Mouse (Mus musculus): ENCODE data around the gene Gm17571. TPM values are rescaled to one million over a fixed set of nuclear protein-coding genes. Genes with fewer than 3 reads are reported as not detected.

Gene Gm17571
- total and polyA plus RNA-seq, 3 experiments: not detected

- dilution Hi-C loops (cut with MboI; ENCODE audit: extremely low pct_ligation_motif_present, extremely low pct_unique_long_range_greater_than_20kb, low sequenced_read_pairs) (no loop called here), in situ Hi-C loops (cut with MboI; ENCODE audit: low pct_ligation_motif_present, low pct_unique_long_range_greater_than_20kb, low sequenced_read_pairs) (no loop called here)
Observed at GRCm38 (mm10) chr9:13429477-13430125, 17.0 kb downstream of the Gm17571 start.

GRCm38 (mm10) chr9:13425031-13425940, 21.3 kb downstream of the Gm17571 start:
- no peak for DNase-seq (ENCODE audit: extremely low read depth)
- Histone ChIP-seq H3K27ac (ENCODE audit: insufficient read depth, low read depth) (no peak overlapping the region), H3K4me3 (replicated peaks in 1 of 3; ENCODE audit: low read depth in 2 of 3, low read length in 2 of 3, poor library complexity in 1 of 3) (no peak overlapping the region), H3K79me2 (replicated peaks; ENCODE audit: control insufficient read depth, extremely low read depth, insufficient read depth, poor library complexity, severe bottlenecking) (peaks cover 10% of the 10 kb centered on the region; the same call in 1 of the 2 replicates), H3K4me1 (ENCODE audit: control insufficient read depth in 1 of 2, insufficient read depth in 2 of 2) (peaks cover 7 to 23% of the 10 kb centered on the region in 2 experiments; a peak in 3 of 4 replicates), H3K9me3 (replicated peaks; ENCODE audit: low read length) (no peaks in the 10 kb centered on the region), H3K9ac (ENCODE audit: insufficient read depth, low read depth) (no peak overlapping the region), H3K36me3 (replicated peaks in 1 of 2; ENCODE audit: control insufficient read depth in 1 of 2, insufficient read depth in 1 of 2, low read length in 1 of 2) (no peaks in the 10 kb centered on the region), H3K4me2 (ENCODE audit: insufficient read depth, low read depth, poor library complexity, severe bottlenecking) (no peak overlapping the region), H3K27me3 (replicated peaks) (no peaks in the 10 kb centered on the region)
- in situ Hi-C loops (cut with MboI; ENCODE audit: low pct_ligation_motif_present, low pct_unique_long_range_greater_than_20kb, low sequenced_read_pairs) (no loop called here), dilution Hi-C loops (cut with MboI; ENCODE audit: extremely low pct_ligation_motif_present, extremely low pct_unique_long_range_greater_than_20kb, low sequenced_read_pairs) (no loop called here)
- TF ChIP-seq MEF2A (IDR thresholded peaks at IDR 0.05; ENCODE audit: borderline replicate concordance, low read depth, low read length) (no peak), NRF1 (IDR thresholded peaks at IDR 0.05; ENCODE audit: low read depth, low read length) (no peak), MXI1 (IDR thresholded peaks at IDR 0.05; ENCODE audit: low read depth, low read length) (no peak), MAZ (IDR thresholded peaks at IDR 0.05; ENCODE audit: low read depth, low read length) (no peak), JUND (conservative IDR thresholded peaks at IDR 0.05; ENCODE audit: low read depth, low read length) (no peak), USF2 (conservative IDR thresholded peaks at IDR 0.05; ENCODE audit: low read depth, low read length) (no peak), TCF12 (IDR thresholded peaks at IDR 0.05; ENCODE audit: low read depth, low read length) (no peak), CHD1 (IDR thresholded peaks at IDR 0.05; ENCODE audit: low read depth, low read length) (no peak), MAFK (IDR thresholded peaks at IDR 0.05; ENCODE audit: insufficient replicate concordance, low read length) (no peak), IRF4 (IDR thresholded peaks at IDR 0.05; ENCODE audit: low read depth, low read length) (no peak), PAX5 (IDR thresholded peaks at IDR 0.05; ENCODE audit: low read length) (no peak), MYC (IDR thresholded peaks at IDR 0.05; ENCODE audit: low read depth, low read length) (no peak), POLR2AphosphoS2 (IDR thresholded peaks at IDR 0.05; ENCODE audit: low read depth, low read length) (no peak), CHD2 (IDR thresholded peaks at IDR 0.05; ENCODE audit: low read length) (no peak), CTCF (conservative IDR thresholded peaks at IDR 0.05 in 1 of 2, IDR thresholded peaks at IDR 0.05 in 1 of 2; ENCODE audit: low read depth in 2 of 2, low read length in 2 of 2) (no peak), ZKSCAN1 (IDR thresholded peaks at IDR 0.05; ENCODE audit: borderline replicate concordance, low read depth, low read length) (no peak)

More at GRCm38 (mm10) chr9:13429477-13430125, 17.0 kb downstream of the Gm17571 start:
- peaks cover 7 to 26% of the 10 kb centered on the region in 2 experiments; a peak in 3 of 4 replicates for H3K4me1 ChIP-seq (ENCODE audit: control insufficient read depth in 1 of 2, insufficient read depth in 2 of 2)
- H3K9me3 ChIP-seq (replicated peaks; ENCODE audit: low read length): no peaks in the 10 kb centered on the region
- 0 out of 2 replicates have a peak, but pooled peaks cover 4% of the 10 kb centered on the region for H3K79me2 ChIP-seq (replicated peaks; ENCODE audit: control insufficient read depth, extremely low read depth, insufficient read depth, poor library complexity, severe bottlenecking)
- H3K9ac ChIP-seq (ENCODE audit: insufficient read depth, low read depth): no peak overlapping the region
- H3K4me2 ChIP-seq (ENCODE audit: insufficient read depth, low read depth, poor library complexity, severe bottlenecking): no peak overlapping the region
- H3K27me3 ChIP-seq (replicated peaks): no peaks in the 10 kb centered on the region
- H3K36me3 ChIP-seq (replicated peaks in 1 of 2; ENCODE audit: control insufficient read depth in 1 of 2, insufficient read depth in 1 of 2, low read length in 1 of 2): peaks cover 0 to 11% of the 10 kb centered on the region in 2 experiments
- no peak for TF ChIP-seq ZKSCAN1 (IDR thresholded peaks at IDR 0.05; ENCODE audit: borderline replicate concordance, low read depth, low read length)
- no peak for TF ChIP-seq GABPA (IDR thresholded peaks at IDR 0.05; ENCODE audit: insufficient replicate concordance, low read depth, low read length)
- TF ChIP-seq CHD1 (IDR thresholded peaks at IDR 0.05; ENCODE audit: low read depth, low read length): no peak
- no peak for TF ChIP-seq EP300 (IDR thresholded peaks at IDR 0.05; ENCODE audit: low read length)
- TF ChIP-seq MYC (IDR thresholded peaks at IDR 0.05; ENCODE audit: low read depth, low read length): no peak
- no peak for TF ChIP-seq IRF4 (IDR thresholded peaks at IDR 0.05; ENCODE audit: low read depth, low read length)
- no peak for TF ChIP-seq ZMIZ1 (IDR thresholded peaks at IDR 0.05; ENCODE audit: low read depth, low read length)
- no peak for TF ChIP-seq TCF12 (IDR thresholded peaks at IDR 0.05; ENCODE audit: low read depth, low read length)
- no peak for TF ChIP-seq POLR2A (IDR thresholded peaks at IDR 0.05; ENCODE audit: low read depth, low read length)
- TF ChIP-seq BHLHE40 (IDR thresholded peaks at IDR 0.05; ENCODE audit: low read depth, low read length): no peak
- TF ChIP-seq PAX5 (IDR thresholded peaks at IDR 0.05; ENCODE audit: low read length): no peak
- DNase-seq (ENCODE audit: extremely low read depth): no peak
- H3K4me3 ChIP-seq (replicated peaks in 1 of 3; ENCODE audit: low read depth in 2 of 3, low read length in 2 of 3, poor library complexity in 1 of 3): no peak overlapping the region
- no peak overlapping the region for H3K27ac ChIP-seq (ENCODE audit: insufficient read depth, low read depth)
